Mouse (Mus musculus) testis, adult 2 months (tissue): ENCODE measurements at regions not wholly inside any gene's neighbourhood (a gene's known extent, or its start where the extent isn't known, plus 50 kb on each side); places are given as distances from the start of the nearest gene placed in this dataset.

Experiments
- H3K27ac ChIP-seq: fragments of 200-500 bp; 2 replicates; pipeline ENCODE4 v1.5.1; 2012; ENCODE audit warnings: low read depth, low read length; ENCODE audit not compliant: control insufficient read depth, insufficient read depth
- H3K27me3 ChIP-seq: fragments of 200-500 bp; 2 replicates; pipeline ENCODE4 v1.6.1; 2012; ENCODE audit warnings: mild to moderate bottlenecking, low read length, moderate library complexity; ENCODE audit not compliant: control insufficient read depth, insufficient read depth
- H3K36me3 ChIP-seq: fragments of 200-500 bp; 2 replicates; pipeline ENCODE4 v1.6.1; 2012; ENCODE audit warnings: mild to moderate bottlenecking, low read length; ENCODE audit not compliant: control insufficient read depth, insufficient read depth
- H3K4me1 ChIP-seq: fragments of 200-500 bp; 2 replicates; pipeline ENCODE4 v1.6.1; 2012; ENCODE audit warnings: low read length; ENCODE audit not compliant: control insufficient read depth, insufficient read depth
- H3K4me3 ChIP-seq: fragments of 200-500 bp; 2 replicates; pipeline ENCODE4 v1.5.1; 2012; ENCODE audit warnings: low read depth, mild to moderate bottlenecking, low read length, moderate library complexity, mixed read lengths; ENCODE audit not compliant: control insufficient read depth
- CTCF ChIP-seq: fragments of 200-500 bp; IDR thresholded peaks from 2 replicates; pipeline ENCODE4 v1.5.1; 2012; ENCODE audit warnings: low read depth, mild to moderate bottlenecking, inconsistent platforms, low read length, moderate library complexity; ENCODE audit not compliant: control insufficient read depth, insufficient read depth, insufficient replicate concordance
- POLR2A ChIP-seq: fragments of 200-500 bp; IDR thresholded peaks from 2 replicates; pipeline ENCODE4 v1.6.1; 2012; ENCODE audit warnings: low read depth, mild to moderate bottlenecking, inconsistent platforms, low read length, moderate library complexity; ENCODE audit not compliant: control insufficient read depth

DNA sequence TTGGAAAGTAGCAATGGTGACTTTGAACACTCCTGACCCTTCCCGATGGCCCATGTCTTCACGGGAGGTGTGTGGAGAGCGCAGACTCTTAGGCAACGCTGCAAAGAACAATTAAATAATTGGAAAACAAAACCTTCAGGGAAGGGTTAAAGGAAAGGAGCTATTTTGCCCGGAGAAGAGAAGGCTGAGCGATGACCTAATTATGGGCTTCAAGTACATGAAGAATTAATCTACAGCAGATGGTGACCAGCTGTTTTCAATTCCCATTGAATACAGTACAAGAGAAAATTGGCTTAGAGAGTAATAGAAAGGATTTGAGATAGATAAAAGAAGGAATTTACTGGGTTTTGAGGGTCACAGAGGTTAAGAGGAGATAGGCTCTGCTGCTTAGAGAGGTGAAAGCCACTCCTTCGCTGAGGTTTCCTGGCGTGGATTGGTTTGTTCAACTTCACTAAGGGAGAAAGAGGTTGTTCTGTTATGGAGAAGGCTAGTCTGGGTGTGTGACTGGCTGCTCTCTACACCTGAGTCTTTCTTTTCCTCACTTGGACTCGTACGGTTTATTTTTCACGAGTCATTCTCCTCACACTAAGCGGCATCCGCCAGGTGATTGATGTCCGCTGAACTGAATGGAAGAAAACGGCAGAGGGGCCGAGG lies 184.7 kb upstream of the Car8 start:
- Histone ChIP-seq H3K4me3 (no peak overlapping the region; the same call in 1 of the 2 replicates), H3K4me1 (no peaks in the 10 kb centered on the region), H3K27me3 (no peaks in the 10 kb centered on the region), H3K36me3 (no peaks in the 10 kb centered on the region), H3K27ac (no peak overlapping the region)
- TF ChIP-seq POLR2A (no peak), CTCF (no peak)

- H3K27ac ChIP-seq, result no peak overlapping the region
- H3K36me3 ChIP-seq, result no peaks in the 10 kb centered on the region
- H3K4me1 ChIP-seq, result no peaks in the 10 kb centered on the region
- TF ChIP-seq POLR2A, result no peak
- TF ChIP-seq CTCF, result no peak
- H3K27me3 ChIP-seq, result no peaks in the 10 kb centered on the region
- H3K4me3 ChIP-seq, result no peak overlapping the region
These were observed 182.4 kb upstream of the Car8 start for GRCm38 (mm10) chr4:8421285-8421684.

- H3K4me1 ChIP-seq, result no peaks in the 10 kb centered on the region
- H3K27ac ChIP-seq, result no peak overlapping the region
- H3K27me3 ChIP-seq, result no peaks in the 10 kb centered on the region
- no peak overlapping the region for H3K4me3 ChIP-seq
- H3K36me3 ChIP-seq, result no peaks in the 10 kb centered on the region
- TF ChIP-seq POLR2A (no peak), CTCF (no peak)
These were observed 179.7 kb upstream of the Car8 start for GRCm38 (mm10) chr4:8418374-8419031.

- Histone ChIP-seq H3K27me3 (no peaks in the 10 kb centered on the region), H3K36me3 (no peaks in the 10 kb centered on the region), H3K4me1 (no peaks in the 10 kb centered on the region), H3K27ac (no peak overlapping the region), H3K4me3 (no peak overlapping the region)
- TF ChIP-seq POLR2A, result no peak
- TF ChIP-seq CTCF, result no peak
These were observed 179.0 kb upstream of the Car8 start for GRCm38 (mm10) chr4:8417821-8418220.

- H3K4me3 ChIP-seq, result no peak overlapping the region
- no peaks in the 10 kb centered on the region for H3K4me1 ChIP-seq
- TF ChIP-seq POLR2A (no peak), CTCF (no peak)
- no peaks in the 10 kb centered on the region for H3K27me3 ChIP-seq
- no peaks in the 10 kb centered on the region for H3K36me3 ChIP-seq
- no peak overlapping the region for H3K27ac ChIP-seq
These were observed 174.5 kb upstream of the Car8 start for GRCm38 (mm10) chr4:8413307-8413706.

DNA sequence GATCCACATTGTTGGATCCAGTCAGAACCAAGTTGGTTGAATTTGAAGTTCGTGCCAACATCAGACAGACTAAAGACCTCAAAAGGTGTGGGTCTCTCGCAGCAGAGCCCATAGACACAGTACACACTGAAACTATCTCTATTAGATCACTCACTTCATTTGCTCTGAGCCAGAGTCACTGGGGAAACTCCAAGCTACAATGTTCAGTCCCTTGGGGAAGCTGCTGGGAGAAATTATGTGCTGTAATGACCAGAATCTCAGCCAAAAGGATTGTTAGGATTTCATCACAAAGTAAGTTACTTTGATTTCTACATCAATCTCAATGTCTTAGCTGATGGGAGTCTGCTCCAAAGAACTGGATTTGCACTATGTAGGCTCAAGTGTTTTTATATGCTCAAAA lies 161.2 kb upstream of the Car8 start:
- TF ChIP-seq CTCF (no peak), POLR2A (no peak)
- Histone ChIP-seq H3K4me3 (no peak overlapping the region), H3K27me3 (no peaks in the 10 kb centered on the region), H3K4me1 (no peaks in the 10 kb centered on the region), H3K36me3 (no peaks in the 10 kb centered on the region), H3K27ac (no peak overlapping the region)

DNA sequence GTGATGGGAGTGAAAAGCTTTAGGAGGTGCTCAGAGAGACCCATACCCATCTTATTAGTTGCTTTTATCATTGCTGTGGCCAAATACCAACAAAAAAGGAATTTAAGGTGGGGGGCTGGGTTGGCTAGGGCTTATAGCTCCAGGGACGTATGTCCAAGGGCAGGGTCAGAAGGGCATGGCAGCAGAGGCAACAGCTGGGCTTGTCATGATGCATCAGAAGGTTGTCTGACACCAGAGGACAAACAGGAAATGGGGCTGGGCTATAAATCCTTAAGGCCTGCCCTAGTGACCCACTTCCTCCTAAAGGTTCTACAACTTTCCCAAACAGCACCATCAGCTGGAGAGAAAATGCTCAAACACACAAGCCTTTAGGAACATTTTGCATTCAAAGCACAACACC lies 160.6 kb upstream of the Car8 start:
- Histone ChIP-seq H3K36me3 (no peaks in the 10 kb centered on the region), H3K4me3 (no peak overlapping the region), H3K27ac (no peak overlapping the region), H3K4me1 (no peaks in the 10 kb centered on the region), H3K27me3 (no peaks in the 10 kb centered on the region)
- TF ChIP-seq POLR2A (no peak), CTCF (no peak)

DNA sequence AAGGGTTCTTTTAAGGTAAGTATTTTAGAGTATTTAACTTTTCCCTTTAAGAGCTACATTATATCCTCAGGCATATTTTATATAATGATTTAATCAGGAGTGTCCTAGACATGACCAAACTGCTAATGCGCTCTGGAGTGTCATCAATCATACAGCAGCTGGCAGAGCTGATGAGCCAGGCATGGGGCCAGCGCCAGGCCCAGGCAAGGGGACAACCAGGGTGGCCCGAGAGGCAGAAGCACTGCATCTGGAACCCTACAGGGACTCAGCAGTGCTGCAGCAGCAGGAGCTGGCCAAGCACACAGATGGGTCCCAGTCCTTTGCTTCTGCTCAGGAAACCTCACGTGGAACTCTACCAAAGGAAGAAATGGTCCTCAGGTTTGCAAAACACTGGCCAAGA lies 160.1 kb upstream of the Car8 start:
- Histone ChIP-seq H3K4me3 (no peak overlapping the region), H3K27me3 (no peaks in the 10 kb centered on the region), H3K27ac (no peak overlapping the region), H3K36me3 (no peaks in the 10 kb centered on the region), H3K4me1 (no peaks in the 10 kb centered on the region)
- TF ChIP-seq POLR2A, result no peak
- no peak for TF ChIP-seq CTCF
